15 mouse cellular contexts compared by ENCODE assay signal in the genomic region with DNA sequence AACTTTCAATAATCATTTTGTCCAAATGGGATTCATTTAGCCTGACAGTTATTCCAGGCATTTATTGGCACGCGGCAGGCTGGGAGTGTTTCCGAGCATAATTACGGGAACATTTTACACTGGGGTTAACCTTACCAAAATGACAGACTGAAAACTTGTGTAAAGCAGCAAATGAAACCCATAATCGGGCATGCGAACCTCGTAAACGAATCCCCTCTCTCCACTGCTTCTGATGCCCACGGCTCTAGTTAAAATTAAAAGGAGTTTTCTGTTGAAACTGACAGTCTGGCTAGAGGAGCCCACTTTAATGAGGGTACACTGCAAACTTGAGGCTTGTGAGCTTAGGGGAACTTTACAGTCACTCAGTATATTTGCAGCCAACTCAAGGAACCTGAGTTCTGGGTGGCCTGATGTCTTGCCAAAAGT.
DNase-seq lines count a peak whose midpoint lies in the region; ATAC-seq and TF ChIP-seq lines count a peak whose summit lies in the region.
"Had no signal": no experiment of that assay in that cellular context is flagged by ENCODE, and none has a peak within 500 bp of the region (broad histone marks: within the 10 kb centered on the region; RNA-seq: fewer than 3 reads in every experiment).

No protein-coding gene starts in this region.

- H3K4me2 ChIP-seq in kidney, embryonic 14.5 days (replicated peaks; ENCODE audit: low read depth, low read length), result no peak overlapping the region
- no peak overlapping the region for H3K4me2 ChIP-seq in liver, postnatal 0 days (ENCODE audit: low read depth, low read length)
- H3K4me2 ChIP-seq: hindbrain, embryonic 14.5 days; lung, embryonic 14.5 days had no signal

- no peaks in the 10 kb centered on the region for H3K4me1 ChIP-seq in kidney, adult 2 months (ENCODE audit: control insufficient read depth, insufficient read depth, low read length)
- H3K4me1 ChIP-seq in kidney, embryonic 14.5 days (ENCODE audit: control insufficient read depth, insufficient read depth, low read length), result peaks cover 4% of the 10 kb centered on the region; the same call in 1 of the 2 replicates
- peaks cover 4% of the 10 kb centered on the region; the same call in 1 of the 2 replicates for H3K4me1 ChIP-seq in liver, postnatal 0 days (ENCODE audit: insufficient read depth)

- 49% methylated on average over 9 of the region's 9 CpGs for WGBS in kidney, adult 2 months
- WGBS in kidney, embryonic 14.5 days, result 61% methylated on average over 9 of the region's 9 CpGs
- 75% methylated on average over 9 of the region's 9 CpGs for WGBS in liver, postnatal 0 days (ENCODE audit: insufficient replicate concordance)

- no peaks in the 10 kb centered on the region for H3K27me3 ChIP-seq in kidney, adult 2 months (replicated peaks; ENCODE audit: control insufficient read depth, insufficient read depth, low read length)
- no peaks in the 10 kb centered on the region for H3K27me3 ChIP-seq in kidney, embryonic 14.5 days (ENCODE audit: control insufficient read depth, insufficient read depth, low read length)
- no peaks in the 10 kb centered on the region for H3K27me3 ChIP-seq in liver, postnatal 0 days (ENCODE audit: insufficient read depth, low read length)

- H3K9ac ChIP-seq in kidney, embryonic 14.5 days (ENCODE audit: low read depth, low read length), result no peak overlapping the region
- H3K9ac ChIP-seq in liver, postnatal 0 days (replicated peaks), result no peak overlapping the region
- H3K9ac ChIP-seq: forebrain, postnatal 0 days; hindbrain, embryonic 14.5 days; lung, embryonic 14.5 days had no signal

- peak; percentile 5 for DNase-seq in kidney, adult 2 months
- peak; percentile 14 for DNase-seq in lung, postnatal 36 days
- DNase-seq in lung, postnatal 25 days (ENCODE audit: low spot score), result no peak
- peak; percentile 61 for DNase-seq in forelimb bud, embryonic 11.5 days (ENCODE audit: low read depth, low spot score)
- DNase-seq in liver, postnatal 0 days, result no peak
- DNase-seq in adrenal gland, adult 18-20 months (ENCODE audit: low spot score in 2 of 2), result no peak
- DNase-seq: cerebellum, postnatal 25 days; forebrain, postnatal 0 days; gastrocnemius, postnatal 10 days; kidney, adult 18-20 months; lung, embryonic 14.5 days; midbrain, embryonic 14.5 days; thymus, adult 2 months had no signal

- H3K9me3 ChIP-seq in kidney, embryonic 14.5 days (ENCODE audit: control insufficient read depth, low read length), result no peaks in the 10 kb centered on the region
- H3K9me3 ChIP-seq in liver, postnatal 0 days (ENCODE audit: low read length), result no peaks in the 10 kb centered on the region

- TF ChIP-seq POLR2A in kidney, adult 2 months (IDR thresholded peaks at IDR 0.05; ENCODE audit: low read depth, low read length), result no peak

- H3K27ac ChIP-seq in kidney, adult 2 months (ENCODE audit: insufficient read depth, low read depth, low read length), result no peak overlapping the region
- no peak overlapping the region for H3K27ac ChIP-seq in kidney, embryonic 14.5 days (ENCODE audit: low read depth, low read length)
- no peak overlapping the region for H3K27ac ChIP-seq in liver, postnatal 0 days (ENCODE audit: low read depth)
- H3K27ac ChIP-seq: hindbrain, embryonic 14.5 days had no signal

- no peaks in the 10 kb centered on the region for H3K36me3 ChIP-seq in kidney, adult 2 months (ENCODE audit: control insufficient read depth, insufficient read depth, low read length)
- no peaks in the 10 kb centered on the region for H3K36me3 ChIP-seq in kidney, embryonic 14.5 days (ENCODE audit: control insufficient read depth, insufficient read depth, low read length)
- no peaks in the 10 kb centered on the region for H3K36me3 ChIP-seq in liver, postnatal 0 days (replicated peaks; ENCODE audit: insufficient read depth, low read length)

- TF ChIP-seq CTCF in kidney, adult 2 months (conservative IDR thresholded peaks at IDR 0.05; ENCODE audit: insufficient read depth, insufficient read length, low read depth, low read length), result no peak
- no peak for TF ChIP-seq CTCF in liver, postnatal 0 days (IDR thresholded peaks at IDR 0.05; ENCODE audit: low read depth)

- no peak for ATAC-seq in kidney, embryonic 14.5 days (ENCODE audit: low FRiP score, low TSS enrichment)
- ATAC-seq in liver, postnatal 0 days, result no peak
- ATAC-seq: forebrain, postnatal 0 days had no signal

- H3K4me3 ChIP-seq in kidney, adult 2 months (ENCODE audit: insufficient read depth, low read depth, low read length), result no peak overlapping the region
- H3K4me3 ChIP-seq in kidney, embryonic 14.5 days (ENCODE audit: low read length), result no peak overlapping the region
- no peak overlapping the region for H3K4me3 ChIP-seq in liver, postnatal 0 days (ENCODE audit: low read depth, low read length)

- no peak for TF ChIP-seq EP300 in liver, postnatal 0 days (IDR thresholded peaks at IDR 0.05; ENCODE audit: low read depth)

Comparison
In these comparisons a context has a peak if more than half of its experiments do, and no peak if none do; other contexts are left out.
1. DNase-seq: peak in kidney, adult 2 months (single experiment), lung, postnatal 36 days (single experiment) and forelimb bud, embryonic 11.5 days (single experiment); none in lung, postnatal 25 days (single experiment), liver, postnatal 0 days (single experiment) and adrenal gland, adult 18-20 months (0 of 2).